Mouse (Mus musculus) cerebellum, postnatal 10 days (tissue): ENCODE measurements around the gene Hcls1.

Source experiments
- DNase-seq, 2 experiments: peaks; one replicate each; pipeline ENCODE4 v3.0.0; 2021; ENCODE audit warnings: mixed read lengths in 2 of 2

Gene Hcls1

GRCm38 (mm10) chr16:36989999-36990625 lies 55.3 kb downstream of the Hcls1 start, which contains the start of gene Fbxo40:
TSS of gene Fbxo40 (minus strand) at chr16:36990467.
- DNase-seq = no peak

GRCm38 (mm10) chr16:36997650-36998049 lies 62.9 kb downstream of the Hcls1 start:
- no peak for DNase-seq

GRCm38 (mm10) chr16:36999366-36999972 lies 64.7 kb downstream of the Hcls1 start:
- peak; percentile 50 to 79 for DNase-seq

- DNase-seq = no peak
These were observed 74.5 kb downstream of the Hcls1 start for GRCm38 (mm10) chr16:37009262-37009661.

DNA sequence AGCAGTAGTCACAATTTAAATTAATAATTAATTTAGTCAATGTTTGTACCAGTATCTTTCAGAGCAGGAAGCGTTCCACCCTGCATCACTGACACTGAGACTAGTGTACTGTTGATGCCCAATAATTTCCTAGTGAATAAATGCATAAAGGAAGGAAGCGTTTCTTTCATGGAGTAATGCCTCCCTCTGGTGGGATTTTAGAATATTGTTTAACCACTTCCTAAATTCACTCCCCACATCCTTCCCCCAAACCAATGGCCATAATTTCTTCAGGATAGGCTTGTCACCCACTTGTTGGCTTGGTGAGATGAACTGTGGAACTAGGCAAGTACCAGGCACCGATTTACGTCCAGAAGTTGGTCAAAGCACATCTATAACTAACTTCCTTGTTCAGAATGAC lies 75.6 kb downstream of the Hcls1 start:
- DNase-seq = peak; percentile 56 to 82

DNA sequence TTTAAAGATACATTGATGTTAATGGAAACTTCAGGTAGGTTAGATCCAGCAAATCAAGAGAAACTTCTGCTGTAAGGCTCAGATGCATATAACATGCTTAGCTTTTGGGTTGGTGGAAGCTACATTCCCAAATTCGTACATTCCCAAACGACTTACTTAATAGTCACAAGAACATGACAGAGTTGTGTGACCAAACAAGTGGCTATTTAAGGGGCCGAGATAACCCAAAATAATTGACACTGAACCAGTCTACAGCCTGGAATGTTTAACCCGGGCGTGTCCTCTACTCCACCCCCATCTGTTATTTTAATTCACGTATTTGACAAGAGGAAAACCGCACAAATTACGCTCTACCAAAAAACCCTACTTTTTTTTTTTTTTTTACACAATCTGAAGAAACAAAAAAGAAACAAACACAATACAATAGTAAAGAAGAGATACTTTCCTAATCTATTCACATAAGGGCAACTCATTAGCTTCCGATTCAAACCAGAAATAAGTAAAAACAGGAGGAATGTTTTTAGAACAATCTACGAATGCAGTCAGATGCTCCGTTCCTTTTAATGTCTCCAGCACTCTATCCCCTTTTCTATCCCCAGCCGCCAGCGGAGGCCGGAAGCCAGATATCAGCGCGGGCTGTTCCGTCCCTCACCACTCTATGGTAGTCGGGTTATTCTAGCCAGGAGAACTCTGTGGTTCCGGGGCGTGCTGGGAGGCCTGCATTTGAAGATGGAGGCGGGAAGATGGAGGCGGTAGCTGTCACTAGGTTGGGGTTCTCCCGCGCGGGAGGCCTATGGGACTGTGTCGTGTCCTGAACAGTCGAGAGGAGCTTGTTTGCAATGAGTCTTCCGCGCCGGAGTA lies 76.5 kb downstream of the Hcls1 start, which contains the start of gene Polq:
Polq (plus strand) TSS at position 726 of the 861 bp plus-strand sequence.
- peak; percentile 94 to 97 for DNase-seq

DNA sequence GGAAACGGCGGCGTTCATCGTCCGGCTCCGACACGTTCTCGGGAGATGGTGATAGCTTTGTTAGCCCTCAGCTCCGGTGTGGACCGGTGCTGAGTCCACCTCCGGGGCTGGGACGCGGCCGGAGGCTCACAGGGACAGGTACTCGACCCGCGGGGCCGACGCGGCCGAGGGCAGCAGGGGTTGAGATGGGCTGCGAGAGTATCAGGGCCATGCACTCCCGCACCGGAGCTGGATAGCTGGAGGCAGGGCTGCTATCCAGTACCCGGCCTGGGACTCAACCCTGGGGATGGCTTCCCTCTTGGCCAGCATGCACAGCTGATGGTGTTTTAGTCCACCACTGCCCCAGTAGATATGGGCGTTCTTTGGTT lies 77.1 kb downstream of the Hcls1 start:
- DNase-seq = no peak

GRCm38 (mm10) chr16:37012336-37012735 lies 77.6 kb downstream of the Hcls1 start:
- DNase-seq = no peak
